Mouse (Mus musculus): Measurements from ENCODE around the gene Pip5kl1. TPM values are rescaled to one million over a fixed set of nuclear protein-coding genes. Genes with fewer than 3 reads are reported as not detected.
A peak's percentile ranks its signal among the peaks of the same experiment; 100 is the strongest.

Gene Pip5kl1
- total and polyA plus RNA-seq, 3 experiments: 0.25 TPM; not detected in 2

- H3K4me3 ChIP-seq: peak overlapping the region; percentile 93
- no peaks in the 10 kb centered on the region for H3K36me3 ChIP-seq (ENCODE audit: control insufficient read depth, insufficient read depth, low read length)
- H3K4me1 ChIP-seq (ENCODE audit: control insufficient read depth, insufficient read depth, low read length): peaks cover 22% of the 10 kb centered on the region
- WGBS: 18% methylated on average over 9 of the region's 9 CpGs
- H3K27me3 ChIP-seq (ENCODE audit: control insufficient read depth, insufficient read depth, low read length): no peaks in the 10 kb centered on the region
- intact Hi-C loops (cut with DNase I): loop anchor here (1.0 to 2.0 kb wide), 2 partner anchors 23 to 29 kb away; no protein-coding TSS in a partner anchor
- H3K27ac ChIP-seq: peak overlapping the region; percentile 92
- DNase-seq: peak; percentile 46 to 49
- peaks cover 2% of the 10 kb centered on the region for H3K79me2 ChIP-seq (replicated peaks; ENCODE audit: control insufficient read depth, insufficient read depth, low read length)
- H3K9ac ChIP-seq (ENCODE audit: low read depth, low read length): peak overlapping the region; percentile 75
- TF ChIP-seq POLR2A (IDR thresholded peaks at IDR 0.05; ENCODE audit: insufficient read depth, low read depth, low read length): no peak
- 0 out of 2 replicates have a peak, but pooled peaks have one; percentile 22 for TF ChIP-seq EP300 (IDR thresholded peaks at IDR 0.05; ENCODE audit: insufficient read depth, low read depth, low read length)
- no peak for TF ChIP-seq CTCF (IDR thresholded peaks at IDR 0.05)
These were observed 37.2 kb upstream of the Pip5kl1 start for GRCm38 (mm10) chr2:32537360-32537905.

- DNase-seq: peak; percentile 62 to 68
- H3K4me1 ChIP-seq (ENCODE audit: control insufficient read depth, insufficient read depth, low read length): peaks cover 25% of the 10 kb centered on the region
- TF ChIP-seq POLR2A (IDR thresholded peaks at IDR 0.05; ENCODE audit: insufficient read depth, low read depth, low read length) (no peak), CTCF (IDR thresholded peaks at IDR 0.05) (no peak), EP300 (IDR thresholded peaks at IDR 0.05; ENCODE audit: insufficient read depth, low read depth, low read length) (no peak; the same call in 1 of the 2 replicates)
- peak overlapping the region; percentile 75 for H3K9ac ChIP-seq (ENCODE audit: low read depth, low read length)
- peaks cover 4% of the 10 kb centered on the region for H3K79me2 ChIP-seq (replicated peaks; ENCODE audit: control insufficient read depth, insufficient read depth, low read length)
- intact Hi-C loops (cut with DNase I): loop anchor here (1.0 to 2.0 kb wide), 2 partner anchors 23 to 28 kb away; no protein-coding TSS in a partner anchor
- 51% methylated on average over 5 of the region's 5 CpGs for WGBS
- peak overlapping the region; percentile 92 for H3K27ac ChIP-seq
- H3K36me3 ChIP-seq (ENCODE audit: control insufficient read depth, insufficient read depth, low read length): no peaks in the 10 kb centered on the region
- peak overlapping the region; percentile 93 for H3K4me3 ChIP-seq
- H3K27me3 ChIP-seq (ENCODE audit: control insufficient read depth, insufficient read depth, low read length): no peaks in the 10 kb centered on the region
These were observed 36.7 kb upstream of the Pip5kl1 start for GRCm38 (mm10) chr2:32537941-32538340.

GRCm38 (mm10) chr2:32538461-32538860 is 36.1 kb upstream of the Pip5kl1 start:
- intact Hi-C loops (cut with DNase I): no loop called here
- peak overlapping the region; percentile 93; the same call in 1 of the 2 replicates for H3K4me3 ChIP-seq
- TF ChIP-seq EP300 (IDR thresholded peaks at IDR 0.05; ENCODE audit: insufficient read depth, low read depth, low read length) (no peak), POLR2A (IDR thresholded peaks at IDR 0.05; ENCODE audit: insufficient read depth, low read depth, low read length) (no peak), CTCF (IDR thresholded peaks at IDR 0.05) (no peak)
- H3K27me3 ChIP-seq (ENCODE audit: control insufficient read depth, insufficient read depth, low read length): no peaks in the 10 kb centered on the region
- peak overlapping the region; percentile 92 for H3K27ac ChIP-seq
- peaks cover 6% of the 10 kb centered on the region for H3K79me2 ChIP-seq (replicated peaks; ENCODE audit: control insufficient read depth, insufficient read depth, low read length)
- DNase-seq: peak in 1 of 2 experiments; percentile 18
- no peak overlapping the region; the same call in 1 of the 2 replicates for H3K9ac ChIP-seq (ENCODE audit: low read depth, low read length)
- 68% methylated on average over 4 of the region's 4 CpGs for WGBS
- H3K4me1 ChIP-seq (ENCODE audit: control insufficient read depth, insufficient read depth, low read length): peaks cover 27% of the 10 kb centered on the region
- H3K36me3 ChIP-seq (ENCODE audit: control insufficient read depth, insufficient read depth, low read length): no peaks in the 10 kb centered on the region

GRCm38 (mm10) chr2:32539452-32539981 is 35.1 kb upstream of the Pip5kl1 start:
- Histone ChIP-seq H3K79me2 (replicated peaks; ENCODE audit: control insufficient read depth, insufficient read depth, low read length) (peaks cover 6% of the 10 kb centered on the region), H3K27ac (peak overlapping the region; percentile 20), H3K4me1 (ENCODE audit: control insufficient read depth, insufficient read depth, low read length) (peaks cover 29% of the 10 kb centered on the region), H3K4me3 (no peak overlapping the region), H3K9ac (ENCODE audit: low read depth, low read length) (no peak overlapping the region; the same call in 1 of the 2 replicates), H3K36me3 (ENCODE audit: control insufficient read depth, insufficient read depth, low read length) (no peaks in the 10 kb centered on the region), H3K27me3 (ENCODE audit: control insufficient read depth, insufficient read depth, low read length) (no peaks in the 10 kb centered on the region)
- intact Hi-C loops (cut with DNase I): no loop called here
- no peak for DNase-seq
- no peak for TF ChIP-seq POLR2A (IDR thresholded peaks at IDR 0.05; ENCODE audit: insufficient read depth, low read depth, low read length)
- TF ChIP-seq EP300 (IDR thresholded peaks at IDR 0.05; ENCODE audit: insufficient read depth, low read depth, low read length): 0 out of 2 replicates have a peak, but pooled peaks have one; percentile 12
- TF ChIP-seq CTCF (IDR thresholded peaks at IDR 0.05): no peak
- WGBS: 48% methylated on average over 14 of the region's 14 CpGs

- H3K4me3 ChIP-seq: no peak overlapping the region
- WGBS: 77% methylated on average over 2 of the region's 2 CpGs
- H3K4me1 ChIP-seq (ENCODE audit: control insufficient read depth, insufficient read depth, low read length): peaks cover 29% of the 10 kb centered on the region
- H3K79me2 ChIP-seq (replicated peaks; ENCODE audit: control insufficient read depth, insufficient read depth, low read length): peaks cover 6% of the 10 kb centered on the region
- TF ChIP-seq POLR2A (IDR thresholded peaks at IDR 0.05; ENCODE audit: insufficient read depth, low read depth, low read length): no peak
- TF ChIP-seq EP300 (IDR thresholded peaks at IDR 0.05; ENCODE audit: insufficient read depth, low read depth, low read length): no peak
- no peak for TF ChIP-seq CTCF (IDR thresholded peaks at IDR 0.05)
- no peak overlapping the region for H3K9ac ChIP-seq (ENCODE audit: low read depth, low read length)
- no peak for DNase-seq
- H3K27ac ChIP-seq: no peak overlapping the region
- H3K27me3 ChIP-seq (ENCODE audit: control insufficient read depth, insufficient read depth, low read length): no peaks in the 10 kb centered on the region
- intact Hi-C loops (cut with DNase I): no loop called here
- H3K36me3 ChIP-seq (ENCODE audit: control insufficient read depth, insufficient read depth, low read length): no peaks in the 10 kb centered on the region
These were observed 33.2 kb upstream of the Pip5kl1 start for GRCm38 (mm10) chr2:32541333-32541908.

Measured in heart, adult 2 months (tissue).